ENCODE assay signal across 8 mouse cellular contexts in the genomic region with DNA sequence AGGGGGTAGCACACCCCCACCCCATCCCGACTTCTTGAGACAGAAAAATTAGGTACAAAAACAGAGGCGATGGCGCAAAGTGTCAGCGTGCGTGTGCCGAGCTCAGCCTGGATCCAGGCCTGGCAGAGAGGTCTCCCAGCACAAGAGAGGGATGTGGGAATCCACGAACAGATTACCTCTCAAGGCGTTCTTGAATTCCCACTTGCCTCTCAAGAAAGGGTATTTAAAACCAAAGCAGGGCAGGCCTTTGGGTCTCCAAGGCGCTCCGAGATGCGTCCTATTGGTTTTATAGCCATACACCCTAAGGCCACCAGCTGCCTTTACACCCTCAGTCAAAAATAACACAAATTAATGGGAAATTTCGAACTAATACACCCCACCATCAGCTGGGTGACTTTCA. TPM values are rescaled to one million over a fixed set of nuclear protein-coding genes. Genes with fewer than 3 reads are reported as not detected.
A peak's percentile ranks its signal among the peaks of the same experiment; 100 is the strongest.
DNase-seq lines count a peak whose midpoint lies in the region; ATAC-seq lines count a peak whose summit lies in the region.

No protein-coding gene starts in this region.

- no peak overlapping the region for H3K27ac ChIP-seq in heart, embryonic 13.5 days (replicated peaks)
- no peak overlapping the region for H3K27ac ChIP-seq in hindbrain, embryonic 11.5 days (ENCODE audit: low read depth, low read length)
- no peak overlapping the region for H3K27ac ChIP-seq in midbrain, embryonic 10.5 days (replicated peaks)

- H3K27me3 ChIP-seq in heart, embryonic 13.5 days (replicated peaks) = peaks cover 95% of the 10 kb centered on the region
- H3K27me3 ChIP-seq in hindbrain, embryonic 11.5 days (ENCODE audit: control insufficient read depth, insufficient read depth, low read length) = peaks cover 76% of the 10 kb centered on the region
- H3K27me3 ChIP-seq in midbrain, embryonic 10.5 days (ENCODE audit: low read depth, poor library complexity, severe bottlenecking) = peaks cover 89% of the 10 kb centered on the region

- WGBS in heart, embryonic 13.5 days = 9% methylated on average over 12 of the region's 12 CpGs
- 7% methylated on average over 12 of the region's 12 CpGs for WGBS in hindbrain, embryonic 11.5 days
- 4% methylated on average over 12 of the region's 12 CpGs for WGBS in midbrain, embryonic 10.5 days

- peaks cover 35% of the 10 kb centered on the region for H3K4me1 ChIP-seq in heart, embryonic 13.5 days
- peaks cover 16% of the 10 kb centered on the region for H3K4me1 ChIP-seq in hindbrain, embryonic 11.5 days (replicated peaks; ENCODE audit: control insufficient read depth, insufficient read depth, low read length)
- peaks cover 42% of the 10 kb centered on the region for H3K4me1 ChIP-seq in midbrain, embryonic 10.5 days

- no peaks in the 10 kb centered on the region for H3K9me3 ChIP-seq in heart, embryonic 13.5 days
- H3K9me3 ChIP-seq in hindbrain, embryonic 11.5 days (ENCODE audit: control insufficient read depth, low read length) = no peaks in the 10 kb centered on the region
- H3K9me3 ChIP-seq in midbrain, embryonic 10.5 days (replicated peaks) = no peaks in the 10 kb centered on the region

- peak overlapping the region; percentile 86 for H3K4me2 ChIP-seq in heart, embryonic 13.5 days
- no peak overlapping the region; the same call in 1 of the 2 replicates for H3K4me2 ChIP-seq in hindbrain, embryonic 11.5 days (replicated peaks; ENCODE audit: low read depth, low read length)

- H3K36me3 ChIP-seq in heart, embryonic 13.5 days = no peaks in the 10 kb centered on the region
- no peaks in the 10 kb centered on the region for H3K36me3 ChIP-seq in hindbrain, embryonic 11.5 days (ENCODE audit: control insufficient read depth, insufficient read depth, low read length)
- H3K36me3 ChIP-seq in midbrain, embryonic 10.5 days = no peaks in the 10 kb centered on the region

- H3K9ac ChIP-seq in heart, embryonic 13.5 days = no peak overlapping the region; the same call in 1 of the 2 replicates
- H3K9ac ChIP-seq in hindbrain, embryonic 11.5 days (ENCODE audit: low read depth, low read length) = no peak overlapping the region

- no peak for DNase-seq in heart, postnatal 4 days
- peak; percentile 33 for DNase-seq in ZHBTc4 (ENCODE audit: low read depth, low spot score)
- DNase-seq in hindbrain, embryonic 11.5 days (ENCODE audit: low spot score) = peak; percentile 55
- DNase-seq in midbrain, embryonic 10.5 days (ENCODE audit: low spot score) = peak; percentile 38
- no peak for DNase-seq in ovary, postnatal 10 days (ENCODE audit: low spot score)
- DNase-seq in T-cell, adult 2 months (ENCODE audit: low spot score) = no peak
- DNase-seq in gastrocnemius, postnatal 10 days = no peak

- H3K4me3 ChIP-seq in heart, embryonic 13.5 days = peak overlapping the region; percentile 60
- peak overlapping the region; percentile 23; the same call in 1 of the 2 replicates for H3K4me3 ChIP-seq in hindbrain, embryonic 11.5 days (ENCODE audit: low read depth, low read length)
- peak overlapping the region; percentile 59 for H3K4me3 ChIP-seq in midbrain, embryonic 10.5 days

- no peak for ATAC-seq in heart, embryonic 13.5 days (ENCODE audit: extremely low read depth, insufficient number of reproducible peaks, low FRiP score, low TSS enrichment)
- no peak for ATAC-seq in hindbrain, embryonic 11.5 days (ENCODE audit: low FRiP score)

RNA-seq across cellular contexts. Expression of gene Foxf2, which starts 4.4 kb away (rescaled TPM):
- polyA plus RNA-seq in heart, embryonic 13.5 days (2015; fragmentation: Nextera tagmentation; extraction: Ambion mirVana) = 1.0 and 1.1 TPM in 2 replicates
- not detected for total RNA-seq in heart, postnatal 4 days (2021)
- polyA plus RNA-seq in hindbrain, embryonic 11.5 days (2014; fragmentation: Nextera tagmentation; extraction: Ambion mirVana) = 4.8 and 9.1 TPM in 2 replicates
- 7.0 and 7.1 TPM in 2 replicates for polyA plus RNA-seq in midbrain, embryonic 10.5 days (2016; fragmentation: Nextera tagmentation; extraction: Ambion mirVana)
- not detected for total RNA-seq in gastrocnemius, postnatal 10 days (2021)

Comparison
In these comparisons a context has a peak if more than half of its experiments do, and no peak if none do; other contexts are left out.
1. DNase-seq: peak in ZHBTc4 (single experiment), hindbrain, embryonic 11.5 days (single experiment) and midbrain, embryonic 10.5 days (single experiment); none in heart, postnatal 4 days (single experiment), ovary, postnatal 10 days (single experiment), T-cell, adult 2 months (single experiment) and gastrocnemius, postnatal 10 days (single experiment).
2. Peak in every context shown above with its lines, with median percentiles within 50 percentile points of each other: H3K4me3 ChIP-seq.